In genomic region chr16:90143760-90144516, GRCm38 (mm10) we compare ENCODE assay signal across 8 mouse cellular contexts. TPM values are rescaled to one million over a fixed set of nuclear protein-coding genes. Genes with fewer than 3 reads are reported as not detected.
A peak's percentile ranks its signal among the peaks of the same experiment; 100 is the strongest.
DNase-seq lines count a peak whose midpoint lies in the region; ATAC-seq and TF ChIP-seq lines count a peak whose summit lies in the region.

TSS of gene Tiam1 (minus strand) at chr16:90143769.

- peak within 1 kb of the TSS; percentile 92 for H3K9ac ChIP-seq in ES-E14 (ENCODE audit: insufficient read depth, low read depth, low read length, poor library complexity, severe bottlenecking)
- peak within 1 kb of the TSS; percentile 89 for H3K9ac ChIP-seq in forebrain, embryonic 13.5 days
- peak within 1 kb of the TSS; percentile 70 for H3K9ac ChIP-seq in liver, embryonic 15.5 days
- peak within 1 kb of the TSS; percentile 84 for H3K9ac ChIP-seq in neural tube, embryonic 11.5 days (ENCODE audit: low read length)
- H3K9ac ChIP-seq in stomach, embryonic 16.5 days (ENCODE audit: low read length): peak within 1 kb of the TSS; percentile 83

- intact Hi-C loops in heart, postnatal 10 days (cut with DNase I): no loop called here

- WGBS in forebrain, embryonic 13.5 days: under 1% methylated on average over 64 of the region's 64 CpGs
- under 1% methylated on average over 64 of the region's 64 CpGs for WGBS in liver, embryonic 15.5 days (ENCODE audit: insufficient replicate concordance)
- WGBS in neural tube, embryonic 11.5 days: under 1% methylated on average over 64 of the region's 64 CpGs
- under 1% methylated on average over 64 of the region's 64 CpGs for WGBS in stomach, embryonic 16.5 days

- peak within 1 kb of the TSS; percentile 93 for H3K4me2 ChIP-seq in forebrain, embryonic 13.5 days
- peak within 1 kb of the TSS; percentile 99 for H3K4me2 ChIP-seq in liver, embryonic 15.5 days
- H3K4me2 ChIP-seq in neural tube, embryonic 11.5 days (ENCODE audit: low read depth): peak within 1 kb of the TSS; percentile 77
- peak within 1 kb of the TSS; percentile 99 for H3K4me2 ChIP-seq in stomach, embryonic 16.5 days (ENCODE audit: low read depth, low read length)

- H3K4me1 ChIP-seq in ES-E14 (ENCODE audit: control insufficient read depth in 2 of 2, insufficient read depth in 2 of 2, low read length in 2 of 2, poor library complexity in 1 of 2): peaks cover 8 to 17% of the 10 kb centered on the region in 2 experiments; a peak in 3 of 4 replicates
- peaks cover 38% of the 10 kb centered on the region for H3K4me1 ChIP-seq in forebrain, embryonic 13.5 days
- H3K4me1 ChIP-seq in liver, embryonic 15.5 days (replicated peaks): peaks cover 37% of the 10 kb centered on the region
- H3K4me1 ChIP-seq in neural tube, embryonic 11.5 days (ENCODE audit: control insufficient read depth, insufficient read depth, low read length): peaks cover 9% of the 10 kb centered on the region
- H3K4me1 ChIP-seq in stomach, embryonic 16.5 days (ENCODE audit: control insufficient read depth, insufficient read depth, low read length): peaks cover 15% of the 10 kb centered on the region

- DNase-seq in ES-E14 (ENCODE audit: low read depth, low spot score): peak; percentile 98
- DNase-seq in cerebellum, adult 11 months: peak; percentile 99
- peak; percentile 96 to 98 for DNase-seq in heart, postnatal 10 days
- DNase-seq in kidney, postnatal 4 days: peak; percentile 98 to 99
- peak; percentile 99 for DNase-seq in neural tube, embryonic 11.5 days (ENCODE audit: low spot score)

- peak within 1 kb of the TSS; percentile 84 to 98 for H3K4me3 ChIP-seq in ES-E14 (ENCODE audit: insufficient read depth in 1 of 2, low read depth in 1 of 2, low read length in 2 of 2, poor library complexity in 1 of 2, severe bottlenecking in 1 of 2)
- peak within 1 kb of the TSS; percentile 74 for H3K4me3 ChIP-seq in forebrain, embryonic 13.5 days
- H3K4me3 ChIP-seq in liver, embryonic 15.5 days (replicated peaks): peak within 1 kb of the TSS; percentile 82
- peak within 1 kb of the TSS; percentile 55 for H3K4me3 ChIP-seq in neural tube, embryonic 11.5 days (ENCODE audit: low read depth, low read length)
- peak within 1 kb of the TSS; percentile 75 for H3K4me3 ChIP-seq in stomach, embryonic 16.5 days (replicated peaks; ENCODE audit: low read length)

- peak within 1 kb of the TSS; percentile 77 for H3K27ac ChIP-seq in ES-E14 (ENCODE audit: insufficient read depth, low read depth, low read length, poor library complexity, severe bottlenecking)
- peak within 1 kb of the TSS; percentile 91 for H3K27ac ChIP-seq in forebrain, embryonic 13.5 days
- peak within 1 kb of the TSS; percentile 76 for H3K27ac ChIP-seq in liver, embryonic 15.5 days (replicated peaks)
- peak within 1 kb of the TSS; percentile 74 for H3K27ac ChIP-seq in neural tube, embryonic 11.5 days (ENCODE audit: low read depth, low read length)
- peak within 1 kb of the TSS; percentile 81 for H3K27ac ChIP-seq in stomach, embryonic 16.5 days (ENCODE audit: low read length)

- H3K27me3 ChIP-seq in forebrain, embryonic 13.5 days: no peaks in the 10 kb centered on the region
- peaks cover 22% of the 10 kb centered on the region for H3K27me3 ChIP-seq in liver, embryonic 15.5 days
- H3K27me3 ChIP-seq in neural tube, embryonic 11.5 days (ENCODE audit: control insufficient read depth, insufficient read depth, low read length): no peaks in the 10 kb centered on the region
- no peaks in the 10 kb centered on the region for H3K27me3 ChIP-seq in stomach, embryonic 16.5 days (ENCODE audit: control insufficient read depth, insufficient read depth, low read length)

- H3K36me3 ChIP-seq in ES-E14 (ENCODE audit: control insufficient read depth, insufficient read depth, low read length, poor library complexity, severe bottlenecking): no peaks in the 10 kb centered on the region
- no peaks in the 10 kb centered on the region for H3K36me3 ChIP-seq in forebrain, embryonic 13.5 days (ENCODE audit: poor library complexity, severe bottlenecking)
- no peaks in the 10 kb centered on the region for H3K36me3 ChIP-seq in liver, embryonic 15.5 days (replicated peaks)
- no peaks in the 10 kb centered on the region for H3K36me3 ChIP-seq in neural tube, embryonic 11.5 days (ENCODE audit: control insufficient read depth, insufficient read depth, low read length)
- H3K36me3 ChIP-seq in stomach, embryonic 16.5 days (ENCODE audit: control insufficient read depth, insufficient read depth, low read length): no peaks in the 10 kb centered on the region

- ATAC-seq in forebrain, embryonic 13.5 days: peak; percentile 97
- peak; percentile 95 for ATAC-seq in liver, embryonic 15.5 days (ENCODE audit: insufficient read depth)
- ATAC-seq in neural tube, embryonic 11.5 days (ENCODE audit: insufficient read depth, low FRiP score, low TSS enrichment): peak; percentile 96
- peak; percentile 97 for ATAC-seq in stomach, embryonic 16.5 days (ENCODE audit: insufficient read depth, low FRiP score)

- in situ Hi-C loops in ES-E14 (cut with MboI; ENCODE audit: low sequenced_read_pairs in 2 of 2, unreplicated experiment in 2 of 2): no loop called here

- H3K9me3 ChIP-seq in ES-E14 (ENCODE audit: control insufficient read depth, insufficient read depth, low read depth, low read length): no peaks in the 10 kb centered on the region
- H3K9me3 ChIP-seq in forebrain, embryonic 13.5 days (replicated peaks): no peaks in the 10 kb centered on the region
- H3K9me3 ChIP-seq in liver, embryonic 15.5 days (replicated peaks): no peaks in the 10 kb centered on the region
- H3K9me3 ChIP-seq in neural tube, embryonic 11.5 days (ENCODE audit: control insufficient read depth, low read length): no peaks in the 10 kb centered on the region
- H3K9me3 ChIP-seq in stomach, embryonic 16.5 days (replicated peaks; ENCODE audit: control insufficient read depth, low read length): no peaks in the 10 kb centered on the region

TF ChIP-seq in ES-E14, 5 proteins besides CTCF, POLR2A, EP300 and RAD21:
- TF ChIP-seq CHD2 (IDR thresholded peaks at IDR 0.05; ENCODE audit: low read depth, low read length) (peak; percentile 70), MAFK (IDR thresholded peaks at IDR 0.05; ENCODE audit: insufficient read depth, low read depth, low read length) (no peak)

RNA-seq across cellular contexts. Expression of gene Tiam1, which starts in this region (rescaled TPM):
- 15.7 and 22.9 TPM in 2 replicates for total RNA-seq in ES-E14 (2012; rRNA removed)
- 25.6 and 29.4 TPM in 2 replicates for polyA plus RNA-seq in forebrain, embryonic 13.5 days (2015; fragmentation: Nextera tagmentation; extraction: Ambion mirVana)
- 10 to 100 TPM; 11.4 to 12.0 TPM for total RNA-seq in heart, postnatal 10 days (2021)
- polyA plus RNA-seq in liver, embryonic 15.5 days (2015; fragmentation: Nextera tagmentation; extraction: Ambion mirVana): 3.6 and 4.2 TPM in 2 replicates
- 24.8 and 27.7 TPM in 2 replicates for polyA plus RNA-seq in neural tube, embryonic 11.5 days (2014; fragmentation: Nextera tagmentation; extraction: Ambion mirVana)
- polyA plus RNA-seq in stomach, embryonic 16.5 days (2015; fragmentation: Nextera tagmentation; extraction: Ambion mirVana): 22.6 and 24.1 TPM in 2 replicates

Comparison
In these comparisons a context has a peak if more than half of its experiments do, and no peak if none do; other contexts are left out.
1. Peak in every context shown above with its lines: DNase-seq, ATAC-seq, H3K4me3 ChIP-seq and H3K27ac ChIP-seq.